Mouse (Mus musculus): ENCODE data around the gene Vegfc.

DNA sequence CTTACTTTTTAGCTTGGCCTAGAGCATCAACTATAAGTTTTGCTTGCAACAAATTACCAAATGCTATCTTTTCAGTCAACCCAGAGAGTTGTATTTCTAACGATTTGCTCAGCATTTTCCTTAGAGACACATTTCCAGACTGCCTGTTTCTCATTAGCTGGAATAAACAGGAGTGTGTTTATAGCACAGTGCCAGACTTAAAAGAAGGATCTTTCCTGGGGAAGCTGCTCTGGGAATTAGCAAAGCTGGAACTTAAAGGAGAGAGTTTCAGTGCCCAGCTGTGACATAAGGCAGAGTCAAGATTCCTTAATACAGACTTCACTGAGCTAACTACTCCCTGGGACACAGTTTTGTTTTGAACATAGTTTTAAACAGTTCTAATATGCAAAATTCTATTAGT, 34.8 kb upstream of the Vegfc start:
- TF ChIP-seq POLR2A (IDR thresholded peaks at IDR 0.05; ENCODE audit: insufficient read depth, low read depth, low read length) (no peak), CTCF (IDR thresholded peaks at IDR 0.05) (no peak)

Measured in heart, adult 2 months (tissue).